Mouse (Mus musculus) ZHBTc4 (cell line): ENCODE data around the gene Nipal3.
A peak's percentile ranks its signal among the peaks of the same experiment; 100 is the strongest.

ENCODE experiments used
- DNase-seq: peaks from one replicate; pipeline ENCODE4 v3.0.0-alpha.2; 2011; ENCODE audit warnings: low read depth, low spot score

The Nipal3 gene

DNA sequence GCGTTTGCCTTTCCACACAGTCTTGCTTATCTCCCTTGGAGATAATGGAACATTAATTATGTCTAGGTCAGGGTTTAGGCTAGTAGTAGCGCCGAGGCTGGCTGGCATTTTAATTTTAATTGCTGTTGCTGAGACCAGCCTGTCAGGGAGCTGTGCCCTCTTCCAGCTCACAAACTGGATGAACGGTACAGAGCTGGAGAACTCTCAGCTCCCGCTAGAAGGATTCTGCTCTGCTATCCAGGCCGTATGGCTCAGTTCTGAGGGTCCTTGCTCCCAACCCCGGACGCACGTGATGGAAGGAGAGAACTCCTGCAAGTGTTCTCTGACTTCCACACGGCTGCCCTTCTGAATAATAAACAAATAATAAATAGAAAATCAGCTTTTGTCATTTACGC lies 60.4 kb downstream of the Nipal3 start:
- DNase-seq, result no peak

DNA sequence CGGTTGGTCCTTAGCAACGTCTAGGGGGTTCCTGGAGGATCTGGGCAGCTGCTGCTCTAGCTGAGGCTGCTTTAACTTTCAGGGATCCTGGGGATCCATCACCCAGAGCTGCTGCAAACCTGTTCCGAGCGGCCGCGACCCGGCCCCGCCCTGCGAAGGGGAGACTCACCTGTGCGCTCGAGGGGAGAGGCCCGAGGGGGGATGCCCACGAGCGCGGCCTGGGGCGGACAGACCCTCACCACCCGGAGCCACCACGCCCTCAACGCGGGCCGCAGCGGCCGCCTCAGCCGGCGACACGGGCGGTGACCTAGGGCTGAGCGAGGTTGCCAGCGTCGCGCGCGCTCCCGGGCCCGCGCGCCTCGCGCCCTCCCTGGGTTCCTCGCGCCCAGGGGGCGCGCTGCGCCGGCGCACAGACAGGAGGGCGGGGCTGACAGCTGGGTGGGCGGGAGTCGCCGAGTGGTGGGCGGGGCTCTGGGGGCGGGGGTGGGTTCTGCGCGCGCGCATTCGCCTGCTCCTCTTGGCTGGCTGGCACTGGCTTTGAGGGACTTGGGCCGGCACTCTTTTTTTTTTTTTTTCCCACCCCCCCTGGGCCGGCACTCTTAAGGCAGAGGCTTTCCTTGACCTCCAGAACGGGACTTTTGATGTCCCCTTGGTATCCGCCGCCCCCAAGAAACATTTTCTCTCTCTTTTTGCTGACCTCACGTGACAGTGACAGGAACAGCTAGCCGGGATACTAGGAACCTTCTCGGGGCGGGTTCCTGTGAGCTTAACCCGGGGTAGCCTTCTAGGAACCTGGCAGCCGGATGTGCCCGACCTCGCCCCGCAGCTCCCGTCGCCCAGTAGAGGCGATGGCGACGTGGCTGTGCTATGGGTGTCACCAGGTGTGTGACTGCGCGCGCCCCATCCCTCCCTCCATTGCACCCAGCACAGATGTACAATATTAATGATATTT lies 61.1 kb downstream of the Nipal3 start, which contains the start of gene Rcan3:
Gene Rcan3 (minus strand): TSS at position 411 of the 952 bp plus-strand sequence.
- peak; percentile 93 for DNase-seq

GRCm38 (mm10) chr4:135433086-135433442 lies 61.8 kb downstream of the Nipal3 start:
- peak; percentile 43 for DNase-seq

DNA sequence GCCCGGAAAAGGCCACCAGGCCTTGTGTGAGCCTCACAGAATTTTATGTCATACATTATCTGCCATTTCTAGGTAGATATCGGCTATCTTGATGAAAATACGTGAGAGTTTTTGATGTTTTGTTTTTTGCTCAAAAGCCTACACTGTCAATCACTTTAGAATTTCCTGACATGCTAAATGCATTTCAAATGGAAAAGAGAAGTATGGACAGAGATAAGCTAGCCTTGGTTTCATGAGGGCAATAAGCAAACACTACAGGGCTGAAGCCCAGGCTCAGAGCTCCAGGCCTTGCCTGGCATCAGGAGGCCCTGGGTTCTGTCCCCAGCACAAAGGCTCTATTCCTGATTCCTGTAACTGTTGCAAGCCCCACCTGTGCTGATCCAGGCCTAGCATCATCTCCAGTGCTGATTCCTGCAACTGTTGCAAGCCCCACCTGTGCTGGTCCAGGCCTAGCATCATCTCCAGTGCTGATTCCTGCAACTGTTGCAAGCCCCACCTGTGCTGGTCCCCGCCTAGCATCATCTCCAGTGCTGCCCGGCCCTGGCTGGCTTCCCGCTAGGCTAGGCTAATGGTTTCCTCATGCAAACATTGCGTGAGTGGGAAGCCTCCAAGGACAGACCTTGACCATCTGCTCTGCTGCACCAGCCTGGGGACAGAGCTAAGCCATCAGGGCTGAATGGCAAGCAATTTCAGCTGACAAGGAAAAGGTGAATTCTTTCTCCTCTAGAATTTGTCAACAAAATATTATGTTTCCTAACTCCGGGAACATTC lies 64.7 kb downstream of the Nipal3 start:
- DNase-seq, result no peak

DNA sequence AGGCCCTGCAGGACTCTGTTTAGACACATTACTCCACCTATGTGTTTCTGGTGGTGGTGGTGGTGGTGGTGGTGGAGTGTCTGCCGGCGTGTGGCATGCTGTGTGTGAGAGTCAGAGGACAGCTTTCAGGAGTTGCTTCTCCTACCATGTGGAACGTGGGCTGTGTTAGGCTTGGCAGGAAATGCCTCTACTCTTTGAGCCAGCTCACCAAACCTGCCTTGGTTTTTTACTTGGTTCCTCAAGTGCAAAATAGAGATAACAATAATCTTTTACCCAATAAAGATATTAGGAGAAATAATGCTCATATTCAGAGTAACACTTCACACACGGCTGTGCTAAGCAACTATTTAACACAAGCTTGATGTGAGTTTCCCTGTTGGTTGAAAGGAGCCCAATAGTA lies 65.5 kb downstream of the Nipal3 start:
- DNase-seq, result no peak

- no peak for DNase-seq
Observed at GRCm38 (mm10) chr4:135426587-135426986, 68.3 kb downstream of the Nipal3 start.

GRCm38 (mm10) chr4:135425625-135426024 lies 69.2 kb downstream of the Nipal3 start:
- no peak for DNase-seq

DNA sequence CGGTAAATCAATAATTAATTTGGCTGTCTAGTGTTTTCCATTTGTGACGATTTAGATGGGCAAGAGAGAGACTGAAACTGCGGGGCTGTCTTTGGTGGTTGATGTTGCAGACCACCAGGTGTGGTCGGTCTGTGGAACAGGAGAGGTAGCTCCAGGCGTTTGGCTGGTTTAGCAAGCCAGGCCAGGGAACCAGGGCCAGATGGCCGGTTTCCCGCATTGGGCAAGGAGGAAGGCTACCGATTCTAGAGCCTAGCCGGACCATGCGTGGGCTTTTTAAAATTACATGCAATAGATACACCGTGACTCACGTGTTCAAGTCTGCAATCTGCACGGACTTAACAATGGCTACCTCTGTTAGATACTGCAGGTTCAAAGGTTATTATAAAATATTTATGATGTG lies 73.9 kb downstream of the Nipal3 start:
- no peak for DNase-seq

- DNase-seq, result peak; percentile 56
Observed at GRCm38 (mm10) chr4:135420416-135420815, 74.4 kb downstream of the Nipal3 start.

DNA sequence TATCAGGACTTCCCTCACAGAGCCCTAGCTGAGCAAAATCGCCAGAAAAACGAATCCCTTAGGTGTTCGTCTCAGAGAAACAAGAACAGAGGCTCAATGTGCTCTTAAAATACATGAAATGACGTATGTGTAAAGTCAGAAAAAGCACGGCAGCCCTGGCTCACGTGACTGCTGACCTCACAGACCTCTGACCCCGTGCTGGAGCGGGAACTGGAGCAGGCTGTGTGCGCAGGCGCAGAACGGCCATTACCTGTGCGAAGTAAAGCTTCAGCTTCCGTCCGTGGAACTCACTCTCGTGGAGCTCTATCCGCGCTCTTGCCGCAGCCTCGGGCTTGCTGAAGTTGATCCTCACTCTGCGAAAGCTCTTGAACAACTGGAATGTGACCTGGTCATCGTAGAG lies 74.8 kb downstream of the Nipal3 start:
- peak; percentile 95 for DNase-seq

DNA sequence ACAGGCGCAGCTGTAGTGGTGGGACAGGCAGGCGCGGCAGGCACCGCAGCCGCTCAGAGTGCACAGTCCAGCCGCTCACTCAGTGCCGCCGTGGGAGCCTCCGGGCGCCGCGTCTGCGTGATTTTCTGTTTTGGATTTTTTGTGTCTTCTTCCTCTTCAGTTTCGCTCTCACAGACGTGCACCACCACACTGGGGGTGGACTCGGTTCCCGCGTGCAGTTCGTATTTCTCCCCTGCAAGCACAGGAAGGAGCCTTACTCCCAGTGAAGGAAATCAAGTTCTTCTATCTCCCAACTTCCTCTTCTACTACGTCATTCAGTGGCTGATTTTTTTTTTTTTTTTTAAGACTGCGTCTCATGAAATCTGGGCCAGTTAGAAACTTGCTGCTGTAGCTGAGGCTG lies 78.5 kb downstream of the Nipal3 start:
- DNase-seq, result no peak

DNA sequence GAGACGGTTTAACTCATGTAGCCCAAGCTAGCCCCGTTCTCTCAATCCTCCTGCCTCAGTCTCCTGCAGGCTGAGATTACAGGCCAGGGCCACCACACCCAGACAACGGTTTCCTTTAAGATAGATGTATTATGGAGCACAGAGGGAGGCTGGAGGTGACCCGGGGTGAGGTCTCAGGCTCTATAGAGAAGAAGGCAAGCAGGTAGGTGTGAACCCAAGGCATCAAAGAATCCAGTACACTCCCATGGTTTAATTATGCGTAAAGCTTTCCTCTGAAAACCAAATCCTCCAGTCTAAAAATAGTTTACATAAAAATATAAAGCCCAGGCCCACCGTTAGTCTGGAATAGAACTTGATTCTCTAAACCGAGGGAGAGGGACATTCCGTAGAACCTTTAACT lies 81.3 kb downstream of the Nipal3 start:
- peak; percentile 77 for DNase-seq

DNA sequence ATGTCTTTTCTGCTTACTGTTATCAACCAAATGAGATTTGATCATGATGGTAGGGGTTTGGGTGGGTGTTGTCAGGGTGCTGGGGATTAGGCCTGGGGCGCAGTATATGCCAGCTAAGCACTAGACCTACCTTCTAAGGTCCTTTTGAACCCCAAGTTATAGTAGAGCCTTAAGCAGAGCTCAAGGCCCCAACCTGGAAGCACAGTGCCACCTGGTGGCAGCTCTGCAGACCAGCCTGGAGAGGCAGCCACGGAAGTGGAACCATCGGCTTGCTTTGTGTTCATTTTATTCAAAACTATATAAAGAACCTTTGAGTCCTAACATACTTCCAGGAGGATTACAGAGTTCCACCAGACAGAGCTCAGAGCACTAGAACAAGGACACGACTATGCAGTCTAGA lies 83.2 kb downstream of the Nipal3 start:
- peak; percentile 77 for DNase-seq

GRCm38 (mm10) chr4:135406180-135406579 lies 88.7 kb downstream of the Nipal3 start:
- no peak for DNase-seq

GRCm38 (mm10) chr4:135404916-135405315 lies 89.9 kb downstream of the Nipal3 start:
- DNase-seq, result no peak

DNA sequence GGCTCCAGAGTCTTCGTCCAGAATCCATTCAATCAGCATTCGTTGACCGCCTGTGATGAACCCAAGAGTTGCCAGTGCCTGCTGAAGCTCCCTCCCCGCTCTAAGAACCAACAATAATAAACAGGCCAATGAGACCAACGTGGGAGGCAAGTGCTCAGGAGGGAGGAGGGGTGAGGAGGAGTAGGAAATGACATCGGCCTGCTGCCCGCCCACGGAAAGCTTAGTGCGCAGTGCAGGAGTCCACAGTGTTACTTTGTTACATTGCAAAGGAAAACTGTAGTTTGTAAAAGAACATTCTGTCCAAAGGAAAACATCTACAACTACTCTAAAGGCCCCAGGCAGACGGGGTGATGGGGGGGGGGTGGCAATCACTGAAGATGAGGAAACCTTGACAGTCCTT lies 90.8 kb downstream of the Nipal3 start:
- no peak for DNase-seq

DNA sequence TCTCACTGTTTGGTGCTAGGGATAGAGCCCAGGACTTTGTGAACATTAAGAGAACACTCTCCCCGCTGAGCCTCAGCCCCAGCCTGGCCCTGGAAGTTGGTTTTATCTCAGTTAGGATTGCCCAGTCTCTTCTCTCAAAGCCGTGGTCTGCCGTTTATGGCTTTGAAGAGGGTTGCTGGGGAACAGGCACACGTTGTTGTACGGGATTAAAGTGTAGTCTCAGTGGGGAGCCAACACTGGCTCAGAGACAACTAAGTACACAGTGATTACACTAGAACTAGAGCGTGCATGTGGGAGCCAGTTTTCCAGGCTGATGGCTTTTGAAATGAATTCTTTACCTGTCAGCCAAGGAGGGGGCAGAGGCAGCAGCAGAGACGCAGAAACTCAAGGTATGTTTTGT lies 93.0 kb downstream of the Nipal3 start:
- peak; percentile 40 for DNase-seq

GRCm38 (mm10) chr4:135397991-135398390 lies 96.8 kb downstream of the Nipal3 start, which contains the start of gene Ncmap:
TSS of gene Ncmap (minus strand) at chr4:135398227.
- DNase-seq, result no peak

GRCm38 (mm10) chr4:135397551-135397950 lies 97.3 kb downstream of the Nipal3 start:
- no peak for DNase-seq

DNA sequence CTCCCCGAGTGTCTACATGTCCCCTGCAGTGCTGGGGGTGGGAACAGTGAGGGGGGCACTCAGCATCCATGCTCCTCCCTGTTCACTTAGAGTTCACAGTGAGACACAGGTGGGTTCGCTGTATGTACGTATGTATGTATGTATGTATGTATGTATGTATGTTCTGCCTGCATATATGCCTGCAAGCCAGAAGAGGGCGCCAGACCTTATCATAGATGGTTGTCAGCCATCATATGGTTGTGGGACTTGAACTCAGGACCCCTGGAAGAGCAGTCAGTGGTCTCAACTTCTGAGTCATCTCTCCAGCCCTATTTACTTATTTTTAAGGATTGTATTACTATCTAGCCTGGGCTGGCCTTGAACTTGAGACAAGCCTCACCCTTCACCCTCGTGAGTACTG lies 98.5 kb downstream of the Nipal3 start:
- peak; percentile 63 for DNase-seq
